Mouse (Mus musculus) right cerebral cortex, adult 18-20 months (tissue): Measurements from ENCODE around the gene 9930104L06Rik.

Experiments
- DNase-seq: peaks from one replicate; pipeline ENCODE4 v3.0.0; 2022; ENCODE audit warnings: mixed read lengths

The 9930104L06Rik gene

DNA sequence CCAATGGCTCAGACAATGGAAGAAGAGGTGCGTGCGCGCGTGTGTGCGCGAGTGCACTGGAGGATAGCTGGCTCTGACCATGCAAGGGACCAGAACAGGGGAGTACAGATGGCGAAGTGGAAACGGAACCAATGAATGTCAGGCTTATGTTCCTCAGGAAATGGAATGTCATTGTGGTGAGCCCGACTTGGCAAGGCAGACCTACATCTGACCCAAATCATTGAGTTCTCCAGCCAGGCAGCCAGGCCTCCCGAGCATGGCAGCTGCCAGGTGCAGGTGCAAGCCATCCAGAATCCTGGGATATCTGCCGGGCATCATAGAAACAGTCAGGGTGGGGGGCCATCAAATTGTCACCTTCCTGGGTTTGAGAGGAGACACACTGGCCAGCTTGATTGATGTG lies 24.1 kb downstream of the 9930104L06Rik start:
- no peak for DNase-seq

GRCm38 (mm10) chr4:124962576-124962975 lies 25.7 kb downstream of the 9930104L06Rik start:
- DNase-seq = no peak

- no peak for DNase-seq
Observed at GRCm38 (mm10) chr4:124964912-124965599, 28.2 kb downstream of the 9930104L06Rik start.

- no peak for DNase-seq
Observed at GRCm38 (mm10) chr4:124968711-124969110, 31.9 kb downstream of the 9930104L06Rik start.

DNA sequence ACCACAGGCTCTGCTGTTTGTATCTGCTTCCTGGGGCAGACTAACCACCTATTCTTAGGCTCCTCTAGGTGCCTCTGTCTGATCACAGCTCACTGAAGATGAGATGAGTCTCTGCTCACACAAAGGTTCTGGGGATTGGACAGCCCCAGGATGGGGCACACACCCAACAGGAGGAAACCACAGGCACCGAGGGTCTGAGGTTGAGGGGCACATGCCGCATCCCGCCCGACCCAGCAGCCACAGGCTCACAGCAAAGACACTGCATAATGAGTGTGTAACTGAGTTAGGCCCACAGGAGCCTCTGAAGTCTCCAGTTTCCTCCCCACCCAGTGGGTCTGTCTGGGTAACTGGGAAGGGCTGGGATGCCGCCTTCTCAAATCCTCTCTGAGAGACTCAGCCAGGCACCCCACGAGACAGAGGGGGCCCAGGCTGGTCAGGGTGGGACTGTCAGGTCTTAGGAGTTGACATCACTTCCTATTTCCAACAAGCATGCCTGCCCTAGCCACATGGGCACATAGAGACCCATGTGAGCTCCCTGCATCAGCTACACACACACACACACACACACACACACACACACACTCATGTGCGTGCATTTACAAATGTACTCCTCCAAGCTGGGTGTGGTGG lies 32.5 kb downstream of the 9930104L06Rik start:
- no peak for DNase-seq

- no peak for DNase-seq
Observed at GRCm38 (mm10) chr4:124970194-124970593, 33.3 kb downstream of the 9930104L06Rik start.

DNA sequence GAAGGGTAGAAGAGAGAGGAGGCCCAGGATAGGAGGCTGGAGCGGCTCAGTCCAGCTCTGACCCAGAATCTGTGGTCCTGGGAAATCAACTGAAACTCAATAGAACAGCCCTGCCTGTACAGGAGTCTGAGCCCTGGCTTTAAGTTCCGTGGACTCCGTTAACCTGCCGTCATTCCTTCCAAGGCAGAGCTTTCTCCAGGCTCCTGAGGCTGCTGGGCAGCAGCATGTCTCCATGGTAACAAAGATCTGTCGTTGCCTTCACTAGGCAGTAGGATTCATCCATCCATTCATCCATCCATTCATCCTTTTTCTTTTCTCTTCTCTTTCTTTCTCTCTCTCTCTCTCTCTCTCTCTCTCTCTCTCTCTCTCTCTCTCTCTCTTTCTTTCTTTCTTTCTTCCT lies 33.8 kb downstream of the 9930104L06Rik start:
- no peak for DNase-seq

GRCm38 (mm10) chr4:124971094-124971493 lies 34.2 kb downstream of the 9930104L06Rik start:
- DNase-seq = no peak

- no peak for DNase-seq
Observed at GRCm38 (mm10) chr4:124972316-124972715, 35.5 kb downstream of the 9930104L06Rik start.

- DNase-seq = no peak
Observed at GRCm38 (mm10) chr4:124973296-124973695, 36.4 kb downstream of the 9930104L06Rik start.

- DNase-seq = no peak
Observed at GRCm38 (mm10) chr4:124978201-124978600, 41.4 kb downstream of the 9930104L06Rik start.

GRCm38 (mm10) chr4:124983893-124984526 lies 47.2 kb downstream of the 9930104L06Rik start:
- no peak for DNase-seq

- DNase-seq = peak; percentile 47
Observed at GRCm38 (mm10) chr4:124984871-124985670, 48.2 kb downstream of the 9930104L06Rik start.

DNA sequence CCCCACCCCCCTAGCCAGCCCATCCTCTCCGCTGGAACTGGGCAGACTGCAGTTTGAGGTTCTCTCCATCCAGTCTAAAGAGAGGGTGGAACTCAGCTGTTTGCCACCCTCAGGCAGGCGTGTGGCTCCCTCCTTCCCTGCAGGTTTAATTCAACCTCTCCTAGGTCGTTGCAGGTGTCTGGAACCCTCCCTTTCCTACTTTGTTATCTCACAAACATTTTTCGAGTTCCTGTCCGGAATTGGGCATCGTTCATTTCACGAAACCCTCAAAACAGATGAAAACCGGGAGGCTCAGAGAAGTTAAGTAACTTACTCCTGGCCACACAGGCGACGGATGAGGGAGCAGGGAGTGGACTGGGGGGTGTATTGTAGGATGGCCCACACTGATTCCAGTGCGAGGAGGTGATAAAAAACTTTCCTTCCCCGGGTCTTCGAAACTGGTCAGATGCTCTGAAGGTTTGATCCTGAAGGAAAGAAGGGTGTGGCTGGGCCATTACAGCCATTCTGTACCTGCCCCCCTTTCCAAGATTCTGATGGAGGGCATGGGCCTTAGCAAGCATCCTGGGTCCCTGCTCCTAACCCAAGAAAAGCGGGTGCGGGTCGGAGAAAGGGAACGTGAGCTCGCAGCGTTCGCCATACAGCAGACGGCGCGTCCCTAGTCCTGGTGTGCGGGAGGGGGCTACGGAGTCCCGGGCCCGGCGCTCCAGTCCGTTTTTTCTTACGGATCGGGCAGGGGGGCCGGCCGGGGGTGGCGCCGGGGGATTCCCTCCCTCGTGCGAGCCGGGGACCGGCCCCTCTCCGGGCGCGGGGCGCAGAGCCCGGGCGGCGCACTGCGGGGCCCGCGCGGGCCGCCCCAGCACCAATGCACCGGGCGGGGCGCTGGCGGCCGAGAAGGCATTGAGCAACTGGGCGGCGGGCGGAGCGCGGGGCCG lies 49.1 kb downstream of the 9930104L06Rik start, which contains the start of gene Rspo1:
Gene Rspo1 (plus strand): TSS at position 760 of the 932 bp plus-strand sequence.
- DNase-seq = no peak

DNA sequence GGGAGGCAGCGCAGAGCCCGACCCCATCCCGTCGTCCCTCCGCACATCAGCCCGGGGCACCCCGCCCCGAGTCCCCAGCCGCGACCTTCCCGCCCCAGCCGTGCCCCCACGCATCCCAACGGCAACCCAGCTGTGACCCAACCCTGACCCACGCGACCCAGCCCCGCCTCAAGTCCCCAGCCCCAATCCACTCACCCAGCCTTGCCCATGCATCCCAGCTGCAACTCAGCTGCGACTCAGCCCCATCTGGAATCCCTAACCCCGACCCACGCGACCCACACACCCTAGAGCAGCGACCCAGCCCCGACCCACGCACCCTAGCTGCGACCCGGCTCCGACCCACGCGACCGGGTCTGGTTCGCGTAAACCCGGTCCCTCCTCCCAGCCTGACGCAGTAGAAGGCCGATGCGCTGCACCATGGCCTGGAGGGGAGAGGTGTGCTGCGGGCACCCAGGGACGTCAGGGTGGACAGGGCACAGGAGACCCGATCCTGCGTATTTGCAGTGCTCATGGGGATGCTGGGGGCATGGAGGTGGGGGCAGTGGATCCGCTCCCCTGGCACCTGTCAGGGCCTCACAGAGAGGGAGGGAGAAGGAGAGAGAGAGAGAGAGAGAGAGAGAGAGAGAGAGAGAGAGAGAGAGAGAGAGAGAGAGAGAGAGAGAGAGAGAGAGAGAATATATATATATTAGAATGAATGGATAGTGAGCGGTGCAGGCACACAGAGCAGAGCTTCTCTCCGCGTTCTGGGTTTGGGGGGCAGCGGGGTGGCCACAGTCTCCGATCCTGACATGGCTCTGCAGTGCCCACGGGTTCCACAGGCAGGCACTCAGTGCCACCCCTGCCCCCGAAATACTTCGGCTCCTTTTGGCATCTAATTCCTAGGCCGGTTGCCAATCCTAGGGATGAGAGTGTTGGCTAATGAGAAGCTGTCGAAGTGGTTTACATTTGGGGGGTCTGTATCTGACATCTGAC lies 50.2 kb downstream of the 9930104L06Rik start:
- DNase-seq = no peak

DNA sequence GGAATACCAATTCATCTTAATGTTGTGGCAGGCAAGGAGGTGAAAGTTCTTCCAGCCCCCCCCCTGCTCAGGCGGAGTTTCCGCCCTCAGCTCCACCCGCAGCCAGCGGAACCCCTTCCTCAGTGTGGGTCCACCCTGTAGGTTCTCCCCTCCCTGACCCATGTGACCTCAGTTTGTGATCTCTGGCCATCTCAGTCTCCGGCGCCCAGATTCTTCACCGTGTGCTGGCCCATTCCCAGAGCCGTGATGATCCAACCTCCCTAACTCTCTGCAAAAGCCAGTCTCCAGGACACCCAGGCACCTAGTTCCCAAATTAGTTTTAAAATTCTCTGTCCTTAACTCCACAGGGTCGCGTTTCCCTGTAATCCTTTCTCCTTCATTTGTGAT lies 50.9 kb downstream of the 9930104L06Rik start:
- no peak for DNase-seq

GRCm38 (mm10) chr4:124988382-124988781 lies 51.5 kb downstream of the 9930104L06Rik start:
- no peak for DNase-seq

DNA sequence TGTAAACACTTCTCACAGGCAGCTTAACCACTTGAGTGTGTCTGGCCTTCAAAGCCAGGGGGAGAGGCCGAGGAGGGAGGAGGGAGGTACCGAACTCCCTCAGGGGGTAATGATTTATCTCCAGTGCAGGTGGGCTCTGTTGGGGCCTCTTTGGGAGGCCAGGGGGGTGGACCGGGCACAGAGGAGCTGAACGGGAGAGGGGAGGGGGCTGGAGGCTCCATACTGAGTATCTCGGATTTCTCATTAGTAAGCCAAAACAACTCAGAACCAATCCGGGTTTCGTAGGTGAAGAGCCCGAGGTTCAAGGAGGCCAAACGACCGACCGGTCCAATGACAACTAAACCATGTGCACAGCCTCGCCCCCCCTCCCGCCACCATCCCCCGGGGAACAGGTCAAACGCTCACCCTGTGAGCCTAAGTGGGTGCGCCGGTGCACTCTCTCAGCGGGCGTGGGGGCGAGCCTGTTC lies 53.0 kb downstream of the 9930104L06Rik start:
- DNase-seq = no peak

GRCm38 (mm10) chr4:124990325-124990724 lies 53.5 kb downstream of the 9930104L06Rik start:
- no peak for DNase-seq
